Mouse (Mus musculus) mature B cell (primary cell): Measurements from ENCODE around the gene Nadsyn1.

Source experiments
- in situ Hi-C: fragments of 300-500 bp; cut with MboI; formaldehyde crosslinking; loops from 2 replicates; pipeline ENCODE4 v1.14.3; 2019

Gene Nadsyn1

GRCm38 (mm10) chr7:143822375-143823265, at the start of gene Nadsyn1, which contains the start of gene Dhcr7:
Nadsyn1 (minus strand) TSS chr7:143822849.
Dhcr7 (plus strand) TSS chr7:143823145.
- in situ Hi-C loops = loop anchor here (10.0 kb wide), 1 partner anchor 92 kb away; no protein-coding TSS in a partner anchor

GRCm38 (mm10) chr7:143868874-143869273, 46.2 kb upstream of the Nadsyn1 start:
- in situ Hi-C loops = no loop called here

GRCm38 (mm10) chr7:143866538-143866937, 43.9 kb upstream of the Nadsyn1 start, which contains the start of gene Gm498:
Gm498 (plus strand) TSS chr7:143866838.
- in situ Hi-C loops = no loop called here

DNA sequence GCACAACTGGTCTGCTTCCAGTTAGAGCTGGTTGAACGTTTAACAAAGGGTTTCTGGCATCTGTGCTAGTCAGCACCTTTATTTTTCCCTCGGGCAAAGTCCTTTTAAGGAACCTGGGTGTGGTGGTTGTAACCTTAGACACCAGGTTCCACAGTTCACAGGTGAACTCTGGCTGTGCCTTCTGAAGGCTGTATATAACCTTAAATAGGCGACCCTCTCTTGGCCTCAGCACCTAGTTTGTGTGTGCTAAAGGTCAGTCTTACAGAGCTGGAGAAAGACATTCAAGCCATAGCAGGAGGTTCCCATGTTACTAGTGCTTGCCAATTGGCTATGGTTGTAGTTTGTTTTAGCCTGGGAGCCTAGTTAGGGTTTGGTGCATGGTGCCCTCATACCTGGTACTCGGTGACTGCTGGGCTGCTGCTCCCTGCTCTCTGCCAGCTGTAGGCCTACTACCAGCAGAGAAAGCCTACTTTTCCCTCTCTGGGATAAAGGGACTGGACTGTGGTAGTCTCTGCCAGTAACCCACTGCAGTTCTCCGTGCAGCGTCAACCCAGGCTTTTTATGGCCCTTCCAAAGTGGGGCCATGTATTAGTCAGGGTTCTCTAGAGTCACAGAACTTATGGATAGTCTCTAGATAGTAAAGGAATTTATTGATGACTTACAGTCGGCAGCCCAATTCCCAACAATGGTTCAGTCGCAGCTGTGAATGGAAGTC, 26.3 kb upstream of the Nadsyn1 start:
- in situ Hi-C loops = no loop called here

- in situ Hi-C loops = no loop called here
Measured at GRCm38 (mm10) chr7:143848127-143848767, 25.6 kb upstream of the Nadsyn1 start.

GRCm38 (mm10) chr7:143841301-143841700, 18.7 kb upstream of the Nadsyn1 start:
- in situ Hi-C loops = no loop called here

- in situ Hi-C loops = no loop called here
Measured at GRCm38 (mm10) chr7:143840121-143840520, 17.5 kb upstream of the Nadsyn1 start.

GRCm38 (mm10) chr7:143837705-143838358, 15.2 kb upstream of the Nadsyn1 start:
- in situ Hi-C loops = no loop called here

DNA sequence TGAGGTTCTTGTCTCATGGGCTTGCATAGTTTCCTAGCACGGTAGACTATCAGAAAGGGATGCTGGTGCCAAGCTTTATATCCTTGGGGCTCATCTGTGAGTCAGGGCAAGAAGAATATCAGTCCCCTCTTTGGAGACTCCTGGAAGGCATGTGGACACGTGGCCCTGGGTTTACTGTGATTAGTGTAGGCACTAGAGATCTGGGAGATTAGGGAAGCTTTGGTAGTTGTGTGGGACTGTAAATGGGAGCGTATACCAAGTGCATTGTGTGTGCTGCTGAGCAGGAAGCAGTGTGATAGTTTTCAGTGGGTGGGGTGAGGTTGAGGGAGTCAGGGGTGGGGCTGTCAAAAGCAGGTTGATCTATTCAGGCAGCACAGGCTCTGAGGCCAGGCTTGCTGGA, 12.3 kb upstream of the Nadsyn1 start:
- in situ Hi-C loops = no loop called here

GRCm38 (mm10) chr7:143834316-143834715, 11.7 kb upstream of the Nadsyn1 start:
- in situ Hi-C loops = no loop called here

DNA sequence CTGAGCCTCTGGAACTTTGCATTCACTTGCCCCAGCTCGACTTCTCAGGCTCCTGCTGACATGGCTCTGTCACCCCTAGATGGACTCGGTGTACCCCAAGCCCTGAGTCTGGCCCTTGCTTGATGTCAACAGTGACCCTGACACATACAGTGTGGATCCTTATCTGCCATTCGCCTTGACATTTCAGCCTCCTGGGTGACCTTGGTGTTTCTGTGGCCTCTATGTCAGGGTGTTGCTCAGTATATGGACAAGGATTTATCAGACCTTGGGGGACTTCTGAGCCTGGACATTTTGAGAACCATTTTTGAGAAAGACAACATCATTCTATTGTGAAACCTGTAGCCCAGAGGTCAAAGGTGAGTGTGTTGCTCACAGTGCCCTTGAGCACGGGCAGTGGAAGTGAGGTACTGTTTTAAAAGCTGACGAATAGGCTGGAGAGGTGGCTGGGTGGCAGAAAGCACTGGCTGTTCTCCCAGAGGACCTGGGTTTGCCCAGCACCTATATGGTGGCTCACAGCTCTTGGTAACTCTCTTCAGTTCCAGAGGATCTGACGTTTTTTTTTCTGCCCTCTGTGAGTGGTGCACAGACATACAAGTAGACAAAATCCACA, 11.0 kb upstream of the Nadsyn1 start:
- in situ Hi-C loops = no loop called here

- in situ Hi-C loops = no loop called here
Measured at GRCm38 (mm10) chr7:143832611-143833010, 10.0 kb upstream of the Nadsyn1 start.

- in situ Hi-C loops = no loop called here
Measured at GRCm38 (mm10) chr7:143832196-143832595, 9.5 kb upstream of the Nadsyn1 start.

DNA sequence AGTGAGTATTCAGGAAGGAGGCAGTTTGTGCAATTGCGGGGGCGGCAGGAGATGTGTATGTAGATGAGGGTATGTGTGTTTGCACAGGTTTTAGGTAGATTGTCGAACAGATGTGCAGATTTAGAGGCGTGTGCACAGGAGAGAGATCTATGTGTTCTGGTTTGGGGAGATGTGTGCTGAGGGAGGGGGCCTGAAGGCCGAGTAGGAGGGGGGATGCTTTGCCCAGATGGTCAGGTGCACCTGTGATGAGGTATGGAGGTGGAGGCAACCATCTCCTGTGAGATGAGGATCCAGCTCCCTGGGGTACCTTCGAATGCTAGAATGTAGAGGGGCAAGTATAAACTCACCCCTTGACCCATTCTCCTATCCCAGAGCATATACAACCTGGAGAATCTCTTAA, 7.8 kb upstream of the Nadsyn1 start:
- in situ Hi-C loops = no loop called here

GRCm38 (mm10) chr7:143829504-143830331, 7.1 kb upstream of the Nadsyn1 start:
- in situ Hi-C loops = loop anchor here (10.0 kb wide), 1 partner anchor 85 kb away; no protein-coding TSS in a partner anchor

- in situ Hi-C loops = loop anchor here (10.0 kb wide), 1 partner anchor 88 kb away; no protein-coding TSS in a partner anchor
Measured at GRCm38 (mm10) chr7:143826985-143827384, 4.3 kb upstream of the Nadsyn1 start.

DNA sequence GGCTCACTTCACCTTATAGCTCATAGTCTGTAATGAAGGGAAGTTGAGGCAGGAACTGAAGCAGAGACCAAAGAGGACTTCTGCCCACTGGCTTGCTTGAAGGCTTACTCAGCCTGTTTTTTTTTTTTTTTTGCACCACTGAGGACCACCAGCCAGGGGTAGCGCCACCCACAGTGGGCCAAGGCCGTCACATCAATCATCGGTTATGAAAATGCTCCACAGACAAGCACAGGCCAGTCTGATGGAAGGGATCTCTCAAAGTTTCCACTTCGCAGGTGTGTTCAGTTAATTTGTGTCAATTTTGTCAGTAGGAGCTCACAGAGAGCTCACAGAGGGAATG, 587 bp upstream of the Nadsyn1 start:
- in situ Hi-C loops = loop anchor here (10.0 kb wide), 1 partner anchor 92 kb away; no protein-coding TSS in a partner anchor

DNA sequence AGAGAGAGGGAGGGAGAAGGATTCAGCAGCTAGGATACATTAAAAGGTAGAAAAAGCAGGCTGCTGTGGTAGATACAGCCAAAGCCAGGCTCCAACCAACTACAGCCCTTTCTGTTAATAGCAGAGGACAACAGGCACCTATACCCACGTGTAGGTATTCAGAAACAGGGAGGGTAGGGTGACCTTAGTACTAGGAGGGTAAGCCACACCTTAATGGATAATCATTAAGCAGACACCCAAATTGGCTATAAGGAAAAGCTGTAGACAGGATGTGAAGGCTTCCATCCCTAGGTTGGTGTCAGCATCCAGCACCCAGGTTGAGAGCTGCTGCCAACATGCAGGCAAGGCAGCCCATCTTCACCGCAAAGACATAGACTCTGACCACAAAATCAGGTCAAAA, 1.4 kb downstream of the Nadsyn1 start:
- in situ Hi-C loops = loop anchor here (10.0 kb wide), 1 partner anchor 94 kb away; no protein-coding TSS in a partner anchor

- in situ Hi-C loops = no loop called here
Measured at GRCm38 (mm10) chr7:143819201-143819600, 3.4 kb downstream of the Nadsyn1 start.

GRCm38 (mm10) chr7:143808909-143809308, 13.7 kb downstream of the Nadsyn1 start:
- in situ Hi-C loops = no loop called here
